Mouse (Mus musculus) thymus, adult 2 months (tissue): ENCODE measurements around the gene Rab8a.

Experiments
- CTCF ChIP-seq: fragments of 200-500 bp; IDR thresholded peaks from 2 replicates; pipeline ENCODE4 v1.5.1; 2012; ENCODE audit warnings: mild to moderate bottlenecking, control low read depth, low read length, moderate library complexity, borderline replicate concordance; ENCODE audit not compliant: control insufficient read depth, poor library complexity, insufficient read depth; ENCODE audit errors: extremely low read depth
- POLR2A ChIP-seq: fragments of 200-500 bp; IDR thresholded peaks from 2 replicates; pipeline ENCODE4 v1.6.1; 2012; ENCODE audit warnings: mild to moderate bottlenecking, low read length, control low read depth, moderate library complexity; ENCODE audit not compliant: control insufficient read depth, poor library complexity, insufficient read depth; ENCODE audit errors: extremely low read depth

GRCm38 (mm10) chr8:72169098-72169668 lies 8.2 kb downstream of the Rab8a start:
- no peak for TF ChIP-seq POLR2A
- no peak for TF ChIP-seq CTCF
